Mouse (Mus musculus) megakaryocyte, embryonic 14.5 days (primary cell): ENCODE results near the gene Ddt. TPM values are rescaled to one million over a fixed set of nuclear protein-coding genes. Genes with fewer than 3 reads are reported as not detected.

Source experiments
- H3K27me3 ChIP-seq: replicated peaks from 2 replicates; pipeline ENCODE3; 2012; ENCODE audit warnings: inconsistent platforms
- H3K36me3 ChIP-seq: replicated peaks from 2 replicates; pipeline ENCODE3; 2012; ENCODE audit warnings: low read length, inconsistent platforms, mixed read lengths
- H3K4me1 ChIP-seq: 2 replicates; pipeline ENCODE4 v1.6.1; 2012; ENCODE audit warnings: inconsistent platforms
- H3K4me3 ChIP-seq: replicated peaks from 2 replicates; pipeline ENCODE3; 2012; ENCODE audit warnings: moderate library complexity, mild to moderate bottlenecking, inconsistent platforms
- H3K9me3 ChIP-seq: 2 replicates; pipeline ENCODE4 v1.6.1; 2012; ENCODE audit warnings: inconsistent platforms
- FLI1 ChIP-seq: IDR thresholded peaks from 2 replicates; pipeline ENCODE4 v1.6.1; 2012; ENCODE audit warnings: low read length, inconsistent platforms, mixed read lengths
- GATA1 ChIP-seq: IDR thresholded peaks from 3 replicates; pipeline ENCODE4 v1.6.1; 2012; ENCODE audit warnings: mixed read lengths, low read length, inconsistent platforms, borderline replicate concordance
- polyA plus RNA-seq: library from polyadenylated mRNA; stranded (reverse); fragments of >175 nt; gene quantifications from 2 replicates; pipeline ENCODE4 v1.2.3, GENCODE M21; 2012; ENCODE audit warnings: low replicate concordance; ENCODE audit not compliant: insufficient read depth

The Ddt gene
- polyA plus RNA-seq, 1 experiment: 91.0 TPM

DNA sequence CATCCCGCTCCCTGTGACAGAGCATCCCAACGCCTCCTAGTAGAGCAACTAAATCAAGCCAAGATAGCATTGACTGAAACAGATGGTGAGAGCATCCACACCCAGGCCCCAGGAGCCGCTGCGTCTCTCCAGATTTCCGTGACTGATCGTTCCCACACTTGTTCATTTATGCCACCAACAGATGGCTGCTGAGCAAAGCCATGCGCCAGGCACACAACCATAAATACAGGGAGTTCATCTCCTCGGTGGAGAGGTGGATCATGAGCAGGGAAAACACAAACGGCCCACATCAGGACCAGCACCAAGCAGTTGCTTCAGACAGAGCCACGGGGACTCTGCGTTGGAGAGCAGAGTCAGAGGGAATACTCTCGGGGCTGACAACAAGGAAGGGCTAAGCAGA lies 29.8 kb downstream of the Ddt start:
- TF ChIP-seq FLI1: no peak
- TF ChIP-seq GATA1: no peak
- peaks cover 99% of the 10 kb centered on the region for H3K36me3 ChIP-seq

GRCm38 (mm10) chr10:75740866-75741265 lies 32.3 kb downstream of the Ddt start:
- no peaks in the 10 kb centered on the region for H3K9me3 ChIP-seq
- no peak for TF ChIP-seq FLI1
- no peak for TF ChIP-seq GATA1
- no peaks in the 10 kb centered on the region for H3K27me3 ChIP-seq
- H3K36me3 ChIP-seq: peaks cover 99% of the 10 kb centered on the region
- H3K4me1 ChIP-seq: peaks cover 31% of the 10 kb centered on the region
- no peak overlapping the region for H3K4me3 ChIP-seq

More for the DNA sequence above, 29.8 kb downstream of the Ddt start:
- Histone ChIP-seq H3K27me3 (no peaks in the 10 kb centered on the region), H3K9me3 (no peaks in the 10 kb centered on the region), H3K4me1 (peaks cover 31% of the 10 kb centered on the region), H3K4me3 (no peak overlapping the region)

DNA sequence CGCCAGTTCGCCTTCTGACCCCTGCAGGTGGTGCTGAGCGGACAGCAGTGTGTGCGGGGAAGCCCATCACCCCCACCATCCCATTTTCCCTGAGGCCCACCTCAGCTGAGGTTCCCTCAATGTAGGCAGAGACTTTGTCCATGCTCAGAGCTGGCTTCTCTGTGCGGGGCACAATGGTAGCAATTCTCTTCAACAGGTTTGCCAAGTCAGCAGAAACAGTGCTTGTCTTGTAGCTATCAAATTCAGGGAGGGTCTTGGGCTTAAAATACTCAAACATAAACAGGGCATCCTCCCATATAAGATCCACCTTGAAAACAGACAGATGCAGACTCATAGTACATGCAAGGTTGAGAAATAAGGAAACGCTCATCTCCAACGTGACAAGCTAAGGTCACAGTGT lies 47.8 kb downstream of the Ddt start:
- H3K4me1 ChIP-seq: no peaks in the 10 kb centered on the region
- TF ChIP-seq FLI1 (no peak), GATA1 (no peak)
- no peaks in the 10 kb centered on the region for H3K27me3 ChIP-seq
- no peak overlapping the region for H3K4me3 ChIP-seq
- no peaks in the 10 kb centered on the region for H3K9me3 ChIP-seq
- peaks cover 98% of the 10 kb centered on the region for H3K36me3 ChIP-seq

Other genes starting within 250 kb of the Ddt start
- not detected in 2 replicates for gene Lrrc75b, start 213.1 kb downstream of the Ddt start, polyA plus RNA-seq
- 0.84 TPM in 1 of 2 replicates, not detected in the other for gene Ggt1, start 211.8 kb downstream of the Ddt start, polyA plus RNA-seq
- 4.5 and 13.7 TPM in 2 replicates for gene Ggt5, start 184.1 kb downstream of the Ddt start, polyA plus RNA-seq
- 0.17 TPM in 1 of 2 replicates, not detected in the other for gene Susd2, start 129.4 kb downstream of the Ddt start, polyA plus RNA-seq
- 31.2 and 49.1 TPM in 2 replicates for gene Cabin1, start 9.1 kb downstream of the Ddt start, polyA plus RNA-seq
- not detected in 2 replicates for gene Gm20441, start 7.5 kb upstream of the Ddt start, polyA plus RNA-seq
- 1.6 TPM in 1 of 2 replicates, not detected in the other for gene Gstt3, start 8.0 kb upstream of the Ddt start, polyA plus RNA-seq
- 44.0 and 52.9 TPM in 2 replicates for gene Gstt1, start 25.2 kb upstream of the Ddt start, polyA plus RNA-seq
- 0.10 TPM in 1 of 2 replicates, not detected in the other for gene Gstt4, start 49.1 kb upstream of the Ddt start, polyA plus RNA-seq
- 2.3 TPM in 1 of 2 replicates, not detected in the other for gene Gstt2, start 64.0 kb upstream of the Ddt start, polyA plus RNA-seq
- 3,756 and 4,116 TPM in 2 replicates for gene Mif, start 86.8 kb upstream of the Ddt start, polyA plus RNA-seq
- gene Derl3, start 120.0 kb upstream of the Ddt start, polyA plus RNA-seq: 1.2 and 44.8 TPM in 2 replicates
- 241 and 345 TPM in 2 replicates for gene Smarcb1, start 148.2 kb upstream of the Ddt start, polyA plus RNA-seq
- gene Chchd10, start 159.7 kb upstream of the Ddt start, polyA plus RNA-seq: 113 and 164 TPM in 2 replicates
- gene Mmp11, start 163.1 kb upstream of the Ddt start, polyA plus RNA-seq: 0.19 TPM in 1 of 2 replicates, not detected in the other
- gene Gm867, start 167.3 kb upstream of the Ddt start, polyA plus RNA-seq: not detected in 2 replicates
- gene Vpreb3, start 169.6 kb upstream of the Ddt start, polyA plus RNA-seq: not detected in 2 replicates
- not detected in 2 replicates for gene Gm5134, start 181.1 kb upstream of the Ddt start, polyA plus RNA-seq